Mouse (Mus musculus): ENCODE results near the gene Zscan20.

Zscan20 gene

GRCm38 (mm10) chr4:128609925-128610402, at the start of gene Zscan20:
Gene Zscan20, minus strand, starts transcription at chr4:128610098.
- peak; percentile 99 for DNase-seq

DNA sequence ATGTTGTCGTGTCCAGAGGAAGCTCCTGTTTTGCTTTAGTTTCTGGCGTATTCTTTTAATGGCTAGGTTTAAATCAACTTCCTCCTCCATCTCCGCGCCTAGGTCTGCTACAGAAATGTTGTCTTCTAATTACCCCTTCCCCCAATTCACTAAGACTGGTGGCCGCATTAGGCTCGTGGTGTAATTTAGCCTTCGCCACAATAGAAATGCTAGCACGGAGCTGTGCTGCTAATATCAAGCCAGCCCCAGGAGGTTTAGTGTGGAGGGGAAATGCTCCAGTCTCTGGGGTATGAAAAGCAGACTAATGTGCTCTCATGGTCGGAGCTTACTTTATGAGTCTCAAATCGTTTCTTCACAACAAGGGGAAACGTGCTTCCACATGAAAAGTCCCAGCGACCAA, 45.5 kb upstream of the Zscan20 start:
- no peak for DNase-seq

DNA sequence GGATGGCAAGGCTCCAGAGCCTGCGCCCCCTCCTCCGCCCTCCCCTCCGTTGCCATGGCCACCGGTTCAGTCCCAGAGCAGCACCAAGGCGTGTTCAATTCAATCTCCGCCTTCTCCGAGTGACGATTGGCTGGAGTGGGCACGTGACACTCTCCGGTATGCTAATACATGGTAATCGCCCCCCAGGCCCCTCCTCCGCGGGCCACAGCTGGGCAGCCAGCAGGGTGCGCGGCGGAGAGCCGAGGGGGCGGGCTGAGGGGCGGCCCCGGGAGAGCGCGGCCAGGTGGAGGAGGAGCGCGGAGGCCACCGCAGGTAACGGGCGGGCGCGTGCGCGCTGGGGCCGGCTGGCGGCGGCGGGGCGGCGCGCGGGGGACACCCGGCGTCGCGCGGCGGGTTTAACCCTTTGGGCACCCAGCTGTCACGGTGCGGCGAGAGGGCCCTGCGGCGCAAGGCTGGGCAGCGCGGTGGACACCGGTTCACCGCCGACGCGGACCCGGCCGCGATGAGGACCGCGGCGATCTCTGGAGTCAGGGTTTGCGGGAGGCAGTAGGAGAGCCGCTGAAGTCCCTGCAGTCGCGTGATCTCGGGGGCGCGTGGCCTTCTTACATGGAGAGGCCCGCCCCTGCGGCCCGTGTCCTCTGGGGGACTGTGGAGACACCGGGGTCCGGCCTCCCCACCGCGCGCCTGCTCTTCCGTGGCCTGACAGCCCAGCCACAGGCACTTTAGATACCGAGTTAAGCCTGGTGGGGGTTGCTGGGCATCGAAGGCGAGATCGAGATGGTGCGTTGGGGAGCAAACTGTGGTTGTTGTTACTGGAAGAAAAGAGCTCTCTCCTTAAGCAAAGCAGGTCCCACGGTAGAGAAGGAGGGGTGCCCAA, 44.8 kb upstream of the Zscan20 start, which contains the start of gene Phc2:
Gene Phc2 (plus strand): TSS at position 198 of the 877 bp plus-strand sequence.
- peak; percentile 98 for DNase-seq

DNA sequence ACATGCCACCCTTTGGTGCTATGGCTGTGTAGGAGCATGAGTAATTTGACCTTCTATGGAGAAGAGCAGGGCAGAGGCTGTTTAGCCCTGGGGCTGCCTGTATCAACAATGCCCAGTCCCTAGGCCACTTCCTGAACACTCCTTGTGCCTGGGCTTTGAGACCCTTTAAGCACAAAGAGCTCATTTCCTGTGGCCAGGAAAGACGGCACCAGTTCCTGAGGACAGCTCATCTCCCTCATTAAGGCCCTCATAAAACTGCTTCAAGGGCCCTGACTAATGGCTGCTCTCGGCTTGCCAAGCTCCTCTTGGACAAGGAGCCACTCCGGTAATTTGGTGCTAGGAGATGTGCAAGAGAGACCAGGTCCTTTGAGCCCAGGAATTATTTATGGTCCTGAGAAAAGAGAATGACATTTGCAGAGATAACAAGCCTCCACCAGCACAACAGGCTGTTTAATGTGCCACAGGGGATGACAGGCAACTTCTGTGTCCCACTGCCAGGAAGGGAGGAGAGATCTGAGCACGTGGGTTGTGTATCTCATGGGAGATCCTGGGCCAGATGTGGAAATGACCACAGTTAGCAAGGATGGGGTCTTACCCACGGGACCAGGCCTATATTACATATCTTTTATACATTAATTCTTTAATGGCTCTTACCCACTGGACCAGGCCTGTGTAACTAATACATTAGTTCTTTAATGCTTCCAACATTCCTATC, 42.8 kb upstream of the Zscan20 start:
- DNase-seq, result no peak

DNA sequence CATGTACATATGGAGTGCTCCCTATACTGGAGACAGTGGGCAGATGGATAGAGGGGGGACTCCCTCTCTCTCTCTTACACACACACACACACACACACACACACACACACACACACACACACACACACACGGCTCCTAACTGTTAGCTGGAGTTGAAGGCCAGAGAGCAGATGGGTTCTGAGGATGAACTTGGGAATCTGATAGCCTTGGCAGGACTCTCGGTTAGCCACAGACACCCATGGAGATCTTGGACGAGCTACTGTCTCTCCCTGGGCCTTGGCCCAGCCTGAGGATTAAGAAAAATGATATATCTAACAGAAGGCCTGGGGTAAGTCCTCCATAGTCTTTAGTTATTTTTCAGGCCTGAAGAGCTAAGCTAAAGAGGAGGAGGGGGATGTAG, 41.6 kb upstream of the Zscan20 start:
- no peak for DNase-seq

DNA sequence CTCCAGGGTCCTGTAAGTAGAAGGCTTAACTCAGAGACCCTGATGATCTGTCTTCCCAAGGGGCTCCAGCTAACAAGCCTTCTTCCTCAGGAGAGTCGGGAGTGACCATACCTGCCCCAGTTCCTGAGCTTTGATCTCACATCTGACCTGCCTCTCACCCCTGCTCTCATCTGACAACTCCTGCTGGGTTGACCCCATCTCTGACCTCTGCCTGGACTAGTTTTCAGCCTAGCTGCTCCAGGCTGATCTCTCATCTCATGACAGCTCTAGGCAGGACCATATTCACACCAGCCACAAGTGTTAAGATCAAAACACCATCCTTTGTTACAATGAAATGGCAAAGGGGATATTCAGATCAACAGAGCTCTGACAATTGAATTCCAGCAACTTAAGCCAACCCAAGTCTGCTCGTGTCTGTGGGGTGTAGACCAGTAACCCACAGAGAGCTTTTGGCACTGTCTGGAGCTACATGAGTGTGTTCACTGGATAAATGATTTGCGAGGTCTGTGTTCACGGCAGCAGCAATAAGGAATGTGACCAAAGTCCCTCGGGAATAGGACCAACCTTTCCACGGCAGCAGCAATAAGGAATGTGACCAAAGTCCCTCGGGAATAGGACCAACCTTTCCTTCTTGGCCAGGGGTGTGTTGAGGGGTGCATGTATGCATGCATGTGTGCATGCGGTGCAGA, 38.8 kb upstream of the Zscan20 start:
- DNase-seq, result no peak

DNA sequence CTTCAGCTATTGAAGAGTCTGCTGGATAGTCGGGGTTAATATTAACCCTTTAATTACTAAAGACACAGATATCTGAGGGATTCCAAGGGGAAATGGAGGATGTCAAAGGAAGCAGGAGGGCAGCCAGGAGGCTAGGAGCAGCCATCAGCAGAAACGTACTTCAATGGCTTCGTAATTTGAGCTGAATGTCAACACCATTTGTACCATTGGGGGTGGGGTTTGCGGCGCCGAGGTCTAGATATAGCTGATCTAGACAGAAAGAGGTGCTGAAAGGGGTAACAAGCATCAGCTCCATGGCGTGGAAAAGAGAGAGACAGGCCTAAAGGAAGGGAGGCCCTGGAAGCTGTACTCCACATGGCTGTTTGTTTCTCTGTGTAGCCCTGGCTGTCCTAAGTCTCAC, 36.9 kb upstream of the Zscan20 start:
- DNase-seq, result no peak

- DNase-seq, result no peak
Measured at GRCm38 (mm10) chr4:128645896-128646295, 36.0 kb upstream of the Zscan20 start.

DNA sequence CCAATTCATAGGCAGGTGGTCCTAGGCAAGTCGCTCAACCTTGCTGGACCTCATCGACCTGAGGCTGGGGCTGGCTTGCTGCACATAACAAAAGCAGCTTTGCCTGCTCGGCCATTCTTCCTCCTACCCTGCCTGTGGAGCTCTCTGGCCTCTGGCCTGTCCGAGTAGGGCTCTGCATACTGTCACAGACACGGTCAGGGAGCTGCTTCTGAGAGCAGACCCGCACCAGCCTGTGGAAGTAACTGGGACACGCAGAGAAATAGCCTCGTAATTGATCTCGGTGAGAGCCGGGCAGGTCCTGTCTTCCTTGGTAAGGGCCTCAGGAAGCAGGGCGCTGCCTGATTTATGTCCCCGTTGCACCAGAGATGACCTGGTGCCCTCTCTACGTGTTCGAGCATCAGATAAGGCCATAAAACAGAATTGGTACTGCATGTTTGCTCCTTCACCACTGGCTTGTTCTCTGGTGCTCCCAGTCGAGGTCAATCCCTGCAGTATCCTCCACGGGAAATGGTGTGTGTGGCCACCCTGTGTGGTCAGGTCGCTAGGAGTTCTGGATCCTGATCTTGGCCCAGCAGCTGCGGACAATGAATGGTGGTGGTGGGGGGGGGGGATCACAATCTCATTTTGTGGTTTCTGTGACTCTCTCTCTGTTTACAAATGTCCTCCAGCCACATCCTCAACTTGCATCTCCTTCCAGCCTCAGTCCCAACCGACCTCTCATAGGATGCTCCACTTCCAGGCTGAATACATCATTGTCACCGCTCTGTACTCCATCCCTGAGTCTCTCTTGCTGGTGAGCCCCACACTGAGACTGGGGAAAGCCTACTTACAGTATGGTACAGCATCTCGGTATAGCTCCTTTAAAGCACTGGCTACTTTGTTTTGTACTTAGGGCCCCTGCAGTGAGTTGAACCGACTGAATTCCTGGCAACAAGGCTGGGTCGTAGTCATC, 32.1 kb upstream of the Zscan20 start:
- no peak for DNase-seq

DNA sequence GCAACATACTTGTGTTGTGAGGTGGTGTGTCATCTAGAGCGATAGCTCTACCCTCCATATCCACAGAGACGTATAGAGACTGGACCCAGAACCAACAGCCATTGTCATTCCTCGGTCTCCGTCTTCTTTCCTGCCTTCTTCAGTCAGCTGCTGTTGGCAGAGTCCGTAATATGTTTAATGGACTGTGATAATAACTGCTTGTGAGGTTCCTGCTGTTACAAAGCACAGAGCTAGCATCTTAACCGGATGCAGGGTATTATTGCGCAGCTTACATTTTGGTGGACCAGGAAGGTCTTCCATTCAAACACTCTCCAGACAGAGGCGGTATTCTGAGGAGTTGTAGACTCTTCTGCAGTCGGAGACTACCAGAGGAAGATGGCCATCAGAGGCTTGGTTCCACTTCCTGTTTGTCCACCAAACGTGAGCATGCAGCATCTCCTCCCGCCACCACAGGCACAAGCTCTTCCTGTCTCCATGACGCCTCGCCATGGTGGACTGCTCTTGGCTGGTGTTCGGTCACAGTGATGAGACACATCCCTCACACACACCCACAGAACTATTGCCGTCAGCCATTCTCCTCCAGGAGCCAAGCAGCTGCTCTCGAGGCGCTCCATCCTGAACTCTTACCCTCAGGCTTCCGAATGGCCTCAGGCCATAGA, 28.5 kb upstream of the Zscan20 start:
- DNase-seq, result no peak

GRCm38 (mm10) chr4:128637250-128637649, 27.4 kb upstream of the Zscan20 start:
- DNase-seq, result no peak

DNA sequence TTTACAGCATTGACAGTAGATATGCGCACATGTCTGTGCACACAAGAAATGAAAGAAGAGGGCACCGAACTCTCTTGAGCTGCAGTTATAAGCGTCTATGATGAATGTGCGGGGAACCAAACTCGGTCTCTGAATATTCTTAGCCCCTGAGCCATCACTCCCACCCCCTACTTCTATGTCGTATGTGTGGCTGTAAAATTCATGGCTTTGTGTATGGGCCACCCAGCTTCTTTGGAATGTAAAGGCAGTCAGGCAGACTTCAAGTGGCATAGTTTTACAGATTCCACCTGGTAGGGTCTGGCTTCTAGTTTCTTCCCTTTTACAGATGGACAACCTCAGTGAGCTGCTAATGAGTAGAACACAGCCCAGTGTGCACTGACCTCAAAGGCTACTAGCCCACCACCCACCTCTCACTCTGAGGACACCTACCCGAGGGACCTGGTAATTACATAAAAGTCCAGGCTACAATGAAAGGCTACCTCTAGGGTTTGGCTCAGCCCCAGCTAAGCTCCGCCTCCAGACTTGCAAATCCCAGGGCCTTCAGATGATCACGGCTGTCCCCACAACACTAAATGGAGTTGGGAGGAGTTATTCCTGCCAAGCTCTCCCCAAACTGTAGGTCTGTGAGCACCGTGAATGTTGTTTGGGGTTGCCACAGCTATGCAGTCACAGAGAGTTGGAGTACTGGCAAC, 26.1 kb upstream of the Zscan20 start:
- DNase-seq, result no peak

DNA sequence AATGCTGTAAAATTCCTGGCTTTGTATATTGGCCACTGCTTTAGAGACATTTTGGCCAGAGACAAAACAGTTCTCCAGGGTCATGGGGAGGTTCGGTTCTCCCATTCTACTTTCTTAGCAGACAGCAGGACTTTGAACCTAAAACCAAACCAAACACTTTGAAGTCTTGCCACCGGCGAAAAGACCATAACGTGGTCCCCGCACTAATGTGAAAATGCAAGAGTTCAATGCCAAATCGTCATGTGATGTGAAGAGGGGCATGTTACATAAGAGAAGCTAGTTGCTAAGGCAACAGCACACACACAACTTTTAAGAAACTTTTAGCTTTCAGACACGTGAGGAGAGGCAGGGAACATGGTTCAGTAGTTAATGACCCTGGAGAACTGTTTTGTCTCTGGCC, 25.6 kb upstream of the Zscan20 start:
- no peak for DNase-seq

- no peak for DNase-seq
Measured at GRCm38 (mm10) chr4:128621109-128621508, 11.2 kb upstream of the Zscan20 start.

DNA sequence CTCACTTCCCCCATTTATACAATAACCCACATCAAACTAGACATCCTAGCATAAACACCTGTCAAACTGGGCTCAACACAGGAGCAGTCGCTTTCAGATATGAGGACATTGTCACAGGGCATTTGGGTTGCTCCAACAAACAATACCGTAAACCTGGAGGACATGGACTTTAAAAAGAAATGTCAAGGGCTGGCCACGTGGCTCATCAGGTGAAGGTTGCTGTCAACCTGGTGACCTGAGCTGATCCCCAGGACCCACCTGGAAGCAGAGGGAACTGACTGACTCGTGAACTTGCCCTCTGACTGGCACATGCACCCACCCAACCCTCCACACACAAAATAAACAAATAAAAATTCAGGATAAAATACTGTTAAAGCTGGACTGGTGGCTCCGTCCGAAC, 10.7 kb upstream of the Zscan20 start:
- DNase-seq, result no peak

GRCm38 (mm10) chr4:128618963-128619362, 9.1 kb upstream of the Zscan20 start:
- DNase-seq, result no peak

- no peak for DNase-seq
Measured at GRCm38 (mm10) chr4:128618246-128618911, 8.5 kb upstream of the Zscan20 start, which contains the start of gene Tlr12. Gene Tlr12, minus strand, starts transcription at chr4:128618619.

- DNase-seq, result no peak
Measured at GRCm38 (mm10) chr4:128617363-128618120, 7.6 kb upstream of the Zscan20 start.

- DNase-seq, result no peak
Measured at GRCm38 (mm10) chr4:128615761-128616160, 5.9 kb upstream of the Zscan20 start.
